Mouse (Mus musculus) naive thymus-derived CD4-positive, alpha-beta T cell, adult 2 months (primary cell): ENCODE results near the gene Kcnma1.
A peak's percentile ranks its signal among the peaks of the same experiment; 100 is the strongest.

Experiments used
- DNase-seq: peaks from one replicate; pipeline ENCODE4 v3.0.0-alpha.2; 2011; ENCODE audit warnings: low read depth

Kcnma1 gene

DNA sequence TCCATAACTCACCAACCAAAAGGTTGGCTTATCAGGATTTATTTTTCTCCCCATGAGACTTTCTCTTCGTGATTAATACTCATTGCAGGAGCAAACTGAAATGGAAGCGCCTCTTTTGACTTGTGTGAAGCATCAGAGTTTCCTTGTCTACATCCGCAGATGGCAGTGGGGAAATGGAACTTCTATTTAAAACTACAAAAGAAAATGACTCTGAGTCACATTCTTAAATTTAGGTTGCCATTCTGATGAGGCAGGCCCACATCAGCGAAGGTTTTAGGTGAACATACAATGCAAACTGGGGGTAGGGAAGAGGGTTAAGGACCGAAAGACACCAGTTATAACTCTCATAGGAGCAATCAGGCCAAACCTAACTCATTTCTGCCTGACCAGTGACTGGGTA is 419.7 kb downstream of the Kcnma1 start:
- DNase-seq, result no peak

DNA sequence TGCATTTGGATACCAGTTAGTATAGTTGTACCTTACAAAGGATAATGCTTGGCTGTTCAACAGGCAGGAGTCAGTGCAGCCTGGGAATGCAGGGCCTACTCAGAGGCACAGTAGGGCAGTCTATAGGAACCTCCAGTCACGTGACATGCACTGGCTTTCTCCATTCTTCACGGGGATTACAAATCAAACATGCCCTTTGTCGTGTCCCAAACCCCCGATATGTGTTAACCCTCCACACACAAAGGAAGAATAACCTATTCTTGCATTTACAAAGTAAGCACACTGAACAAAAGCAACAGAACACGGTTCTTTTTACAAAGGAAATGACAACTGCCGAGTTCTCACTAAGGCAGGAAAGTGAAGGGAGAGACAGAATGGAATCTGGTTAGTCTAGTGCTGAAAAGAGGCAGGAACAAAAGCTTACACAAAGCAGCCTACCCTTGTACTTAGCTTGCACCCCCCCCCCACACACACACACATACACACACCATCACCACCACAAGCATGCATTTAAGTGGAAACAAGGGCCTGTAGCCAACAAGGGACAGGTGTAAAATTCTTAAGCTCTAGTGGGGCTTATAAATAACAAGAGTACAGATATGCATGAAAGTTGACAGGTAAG is 421.4 kb downstream of the Kcnma1 start:
- no peak for DNase-seq

DNA sequence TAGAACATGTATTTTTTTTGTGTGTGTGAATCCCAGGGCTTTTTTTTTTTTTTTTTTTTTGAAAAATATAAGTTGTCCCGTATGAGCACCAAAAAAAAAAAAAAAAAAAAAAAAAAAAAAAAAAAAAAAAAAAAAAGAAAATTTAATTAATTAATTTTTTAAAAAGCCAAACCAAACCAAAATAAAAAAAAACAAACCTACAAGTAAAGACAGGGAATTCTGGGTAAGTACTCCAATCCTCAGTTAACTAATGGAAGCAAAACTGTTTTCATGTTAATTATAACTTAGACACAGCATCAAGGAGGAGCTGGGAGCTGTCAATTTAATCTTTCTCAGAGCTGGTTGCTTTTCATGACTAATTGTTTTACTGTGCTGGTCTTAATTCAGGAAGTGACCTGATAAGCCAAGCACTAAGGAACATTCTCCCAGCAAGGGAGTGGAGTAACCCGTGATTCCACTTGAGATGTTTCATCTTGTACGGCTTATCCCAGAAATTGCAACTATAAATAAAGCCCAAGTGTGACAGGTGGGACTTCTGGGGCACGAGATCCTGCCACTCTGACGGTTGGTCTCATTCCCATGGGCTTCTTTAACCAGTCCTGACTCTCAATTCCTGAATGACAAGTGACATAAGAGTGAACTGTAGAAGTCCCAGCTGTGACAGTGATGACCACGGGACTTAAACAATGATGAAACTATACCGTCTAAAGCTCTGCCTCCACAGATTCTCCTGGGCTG is 424.4 kb downstream of the Kcnma1 start:
- DNase-seq, result no peak

DNA sequence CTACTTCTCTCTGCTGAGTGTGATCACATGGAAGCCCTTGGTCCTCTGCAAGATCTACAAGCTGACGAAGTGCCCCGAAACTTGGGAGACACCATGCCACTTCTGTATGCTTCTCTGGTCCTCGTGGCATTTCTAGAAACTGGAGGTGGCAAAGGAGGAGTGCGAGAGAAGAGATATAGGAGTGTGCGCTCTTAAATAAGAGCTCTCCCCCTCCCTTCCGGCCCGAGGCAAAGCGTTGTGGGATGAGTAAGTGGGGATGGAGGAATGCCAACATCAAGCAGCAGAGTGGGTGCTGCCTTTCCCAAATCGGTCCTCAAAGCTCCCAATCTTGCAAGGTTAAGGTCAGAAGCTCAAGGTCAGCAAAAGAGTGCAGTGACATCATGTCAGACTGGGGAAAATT is 426.8 kb downstream of the Kcnma1 start:
- no peak for DNase-seq

DNA sequence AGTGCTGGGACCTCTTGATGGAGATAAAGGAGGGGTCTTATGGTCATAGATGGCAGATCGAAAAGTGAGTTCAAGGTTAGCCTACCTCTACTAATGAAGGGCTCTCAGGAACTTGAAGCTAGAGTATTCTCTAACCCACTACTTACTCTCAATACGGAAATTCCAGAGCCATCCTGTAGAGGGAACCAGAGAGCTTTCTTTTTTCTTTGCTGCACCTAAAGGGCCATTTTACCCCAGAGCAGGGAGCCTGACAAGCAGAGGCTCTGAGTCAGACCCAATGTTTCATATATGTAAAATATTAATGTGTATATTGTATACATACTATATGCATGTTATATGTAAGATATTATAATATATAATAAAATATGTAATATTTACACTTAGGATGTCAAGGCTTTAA is 431.1 kb downstream of the Kcnma1 start:
- DNase-seq, result peak; percentile 2

DNA sequence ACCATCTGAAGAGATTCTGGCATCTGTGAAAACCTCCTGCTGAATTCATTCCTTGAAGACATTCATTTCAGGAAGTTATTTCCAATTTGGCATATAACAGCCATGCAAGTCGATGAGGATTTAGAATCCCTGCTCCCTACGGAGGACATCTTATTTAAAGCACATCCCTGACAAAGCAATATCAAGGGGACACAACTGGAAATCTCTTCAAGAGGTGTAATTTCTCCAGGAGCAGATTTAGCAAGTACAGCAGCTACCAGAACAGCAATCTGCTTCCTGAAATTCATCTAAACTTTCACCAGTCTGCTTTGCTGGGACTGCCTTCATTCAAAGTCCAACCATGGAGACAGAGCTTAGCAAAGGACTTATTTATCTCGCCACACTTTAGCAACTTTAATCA is 433.0 kb downstream of the Kcnma1 start:
- DNase-seq, result no peak

DNA sequence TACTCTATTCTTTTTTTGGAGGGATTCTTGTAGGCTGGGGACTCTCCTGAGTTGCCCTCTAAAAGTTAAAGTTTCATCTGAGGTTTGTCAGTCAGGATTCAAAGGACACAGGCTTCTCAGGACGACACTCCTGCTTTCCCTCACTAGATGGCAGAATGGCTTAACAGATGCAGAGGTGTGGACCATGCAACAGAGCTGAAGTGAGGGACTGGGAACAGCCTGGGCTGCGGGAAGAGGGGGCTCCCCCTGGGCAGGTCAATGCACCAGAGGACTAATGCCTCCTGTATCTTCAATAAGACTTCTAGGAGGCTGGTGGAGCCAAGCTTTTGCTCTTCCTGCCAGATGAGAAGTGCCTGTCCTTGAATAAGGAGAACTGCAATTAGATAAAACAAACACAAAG is 438.3 kb downstream of the Kcnma1 start:
- no peak for DNase-seq

DNA sequence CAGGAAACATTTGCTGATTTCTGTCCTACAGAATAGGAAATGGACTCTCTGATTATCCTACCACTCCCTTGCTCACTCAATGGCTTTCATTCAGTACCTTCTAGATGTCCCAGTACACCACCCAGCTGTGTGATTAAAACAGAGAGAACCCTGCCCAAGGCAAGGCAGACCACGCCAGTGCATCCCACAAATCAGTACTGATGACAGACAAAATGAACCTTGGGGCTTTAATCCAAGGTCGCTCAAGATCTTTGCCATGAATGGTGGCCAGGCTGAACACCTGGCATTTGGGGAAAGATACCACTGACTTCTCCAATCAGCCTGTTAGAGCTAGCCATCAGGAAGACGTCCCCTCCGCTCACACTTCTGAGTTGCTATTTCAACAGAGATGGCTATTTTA is 440.2 kb downstream of the Kcnma1 start:
- DNase-seq, result no peak

DNA sequence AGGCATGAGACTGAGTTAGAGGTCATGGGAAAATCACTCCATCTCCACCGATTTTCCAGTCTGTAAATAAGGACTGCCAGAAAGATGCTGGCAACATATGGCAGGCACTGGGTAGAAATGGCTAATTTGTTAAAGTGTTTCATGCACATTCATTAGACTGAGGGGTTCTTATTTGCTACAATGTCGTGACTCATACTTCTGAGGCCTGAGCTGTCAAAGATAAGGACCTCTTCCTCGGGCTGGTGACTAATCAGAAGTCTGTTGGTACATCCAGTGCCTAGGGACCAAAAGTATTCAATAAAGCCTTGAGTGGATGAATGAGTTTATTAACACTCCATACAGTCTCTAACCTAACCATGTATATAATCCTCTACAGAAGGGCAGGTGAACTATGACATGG is 440.9 kb downstream of the Kcnma1 start:
- DNase-seq, result no peak

DNA sequence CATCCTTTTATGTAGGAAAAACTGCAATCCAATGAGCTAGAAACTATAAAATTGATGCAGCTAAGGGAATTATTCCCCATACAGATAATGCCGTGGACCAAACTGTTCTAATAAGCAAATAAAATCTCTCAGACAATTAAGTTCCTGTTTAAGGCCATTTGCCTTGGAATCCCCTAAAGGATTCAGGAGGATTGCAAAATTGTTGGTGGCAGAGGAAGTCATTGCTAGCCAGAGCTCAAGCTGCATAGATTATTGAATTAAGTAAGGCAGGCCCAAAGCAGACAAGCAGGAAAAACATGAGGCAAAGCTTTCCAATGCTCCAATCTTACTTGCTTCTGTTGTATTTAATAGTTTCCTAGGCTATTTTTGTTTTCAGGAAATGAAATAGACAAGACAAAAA is 441.5 kb downstream of the Kcnma1 start:
- DNase-seq, result no peak

DNA sequence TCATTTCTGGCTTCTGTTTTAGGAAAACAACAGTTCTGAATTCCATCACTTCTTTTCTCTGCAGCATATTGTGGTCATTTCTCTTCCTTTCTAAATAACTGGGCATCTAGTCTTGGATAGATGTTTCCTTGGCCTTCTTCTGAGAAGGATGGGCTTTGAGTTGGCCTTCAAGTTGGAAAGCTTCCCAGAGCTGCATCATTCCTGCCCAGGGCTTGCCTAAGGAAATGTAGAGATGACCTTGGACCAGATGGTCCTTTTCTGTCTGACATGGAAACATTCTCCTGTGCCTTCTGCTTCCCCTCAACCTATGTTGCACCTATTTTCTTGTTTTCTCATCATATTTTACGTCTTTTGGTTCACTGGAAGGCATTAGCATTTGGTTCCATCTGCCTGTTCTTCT is 444.0 kb downstream of the Kcnma1 start:
- no peak for DNase-seq

DNA sequence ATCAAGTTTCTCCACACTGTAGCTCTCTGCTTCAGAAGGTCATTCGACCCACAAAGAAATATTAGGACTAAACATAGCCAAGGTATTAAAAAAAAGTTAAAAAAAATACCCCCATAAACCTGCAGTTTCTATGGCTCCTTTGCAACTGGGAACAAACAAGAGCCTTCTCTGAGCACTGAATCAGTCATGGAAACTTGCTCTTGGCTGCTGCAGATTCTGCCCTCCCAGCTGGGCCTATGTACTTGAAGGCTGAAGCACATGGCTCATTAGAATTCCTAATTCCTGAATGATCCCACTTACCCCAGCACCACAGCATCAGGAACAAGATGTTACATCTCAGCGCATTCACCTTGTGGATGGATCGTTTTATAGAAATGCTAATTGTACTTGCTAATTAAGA is 448.4 kb downstream of the Kcnma1 start:
- DNase-seq, result no peak

DNA sequence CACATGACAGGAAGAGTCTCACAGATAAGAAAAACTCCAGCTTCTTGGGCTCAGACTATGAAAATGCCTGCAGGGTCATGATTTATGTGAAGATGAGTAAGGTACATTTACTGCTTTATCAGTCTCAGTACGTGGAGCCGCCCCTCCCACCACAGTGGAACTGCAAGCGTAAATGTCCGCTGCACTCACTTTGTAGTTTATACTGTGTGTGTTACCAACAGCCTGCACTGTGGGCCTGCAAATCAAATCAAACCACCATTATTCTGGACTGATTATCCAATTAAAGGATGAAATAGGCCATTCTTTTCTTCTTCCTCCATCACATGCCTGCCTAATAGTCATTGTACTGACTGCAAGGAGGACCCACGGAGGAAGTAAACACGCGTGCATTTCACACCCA is 449.8 kb downstream of the Kcnma1 start:
- no peak for DNase-seq

DNA sequence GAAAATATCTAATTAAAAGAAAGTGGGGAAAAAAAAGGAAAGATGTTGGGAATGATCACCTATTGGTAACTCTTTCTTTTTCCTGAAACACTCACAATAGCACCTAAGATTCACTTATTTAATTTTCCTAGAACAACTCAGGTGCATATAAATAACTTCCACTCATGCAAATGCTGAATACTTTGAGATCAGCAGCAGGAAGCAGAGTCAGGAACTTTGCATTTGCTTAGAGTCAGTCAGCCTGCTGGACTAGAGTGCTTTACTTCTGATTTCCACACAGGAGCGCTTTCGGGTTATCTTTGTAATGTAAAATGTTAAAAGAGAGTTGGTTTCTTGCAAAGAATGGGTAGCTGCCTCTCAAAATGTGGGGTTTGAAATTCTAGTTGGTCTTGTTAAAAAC is 451.1 kb downstream of the Kcnma1 start:
- DNase-seq, result no peak

DNA sequence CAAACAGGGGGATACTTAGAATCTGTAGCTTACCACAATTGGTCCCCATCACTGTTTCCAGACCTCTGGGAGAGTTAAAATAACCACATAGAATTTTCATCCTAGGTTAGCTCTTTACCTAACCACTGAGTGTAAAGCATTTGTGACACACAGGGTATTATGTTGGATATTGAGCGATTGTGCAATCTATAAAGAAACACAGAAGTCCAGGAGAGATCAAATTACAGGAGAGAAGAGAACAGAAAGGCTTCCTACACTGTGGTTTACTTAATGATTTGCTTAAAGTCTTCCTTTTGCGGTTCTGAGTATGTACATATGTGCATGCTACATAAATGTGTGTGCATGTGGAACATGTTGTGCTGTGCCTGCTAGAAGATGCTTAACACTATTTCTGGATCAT is 458.6 kb downstream of the Kcnma1 start:
- no peak for DNase-seq

DNA sequence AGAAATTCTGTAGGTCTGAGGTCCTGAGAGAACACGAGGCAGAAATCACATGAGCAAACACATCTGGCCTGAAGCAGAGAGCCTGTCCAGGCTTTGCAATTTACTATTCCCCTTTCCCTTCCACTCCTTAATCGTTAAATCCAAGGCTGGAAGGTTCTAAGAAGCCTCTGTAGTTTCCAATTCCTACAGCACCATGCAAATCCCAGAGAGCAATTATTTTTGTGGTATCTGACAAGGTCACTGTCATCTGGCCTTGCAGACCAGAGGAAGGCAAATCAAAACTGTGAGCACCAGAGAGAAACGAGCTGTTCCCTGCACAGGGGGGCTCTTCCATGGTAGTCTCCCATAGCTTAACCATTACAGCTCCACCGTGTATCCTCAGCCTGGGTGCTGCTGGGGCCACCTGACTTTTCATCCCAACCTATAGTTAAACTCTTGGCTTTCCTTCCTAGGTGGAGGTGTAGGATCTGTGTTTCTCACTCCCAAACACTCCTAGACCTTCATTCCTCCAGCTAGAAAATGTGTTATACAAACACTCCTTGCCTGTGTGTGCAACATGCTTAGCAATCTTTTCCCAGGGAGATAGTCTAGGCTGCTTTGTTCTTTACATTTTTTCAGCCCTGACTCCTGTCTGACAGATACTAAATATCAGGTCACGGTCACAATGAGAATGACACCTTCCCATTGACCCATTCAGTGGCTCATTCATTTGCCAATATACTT is 461.9 kb downstream of the Kcnma1 start:
- DNase-seq, result no peak

DNA sequence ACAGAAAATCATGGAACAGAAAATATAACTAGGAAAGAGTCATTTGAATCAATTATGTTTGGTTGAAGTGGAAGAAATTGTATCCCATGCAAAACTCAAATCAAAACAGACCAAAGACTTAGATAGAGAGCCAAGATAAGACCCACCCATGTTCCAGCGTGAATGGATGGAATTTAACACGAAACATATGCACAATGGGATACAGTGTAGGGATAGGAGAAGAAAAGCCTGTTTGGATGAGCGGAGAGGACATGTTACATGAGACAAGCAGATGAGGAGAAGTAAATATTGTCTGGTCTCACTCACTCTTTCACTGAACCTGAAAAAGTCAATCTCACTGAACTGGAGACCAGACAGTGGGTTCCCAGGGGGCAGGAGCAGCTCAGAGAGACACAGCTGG is 463.8 kb downstream of the Kcnma1 start:
- no peak for DNase-seq

DNA sequence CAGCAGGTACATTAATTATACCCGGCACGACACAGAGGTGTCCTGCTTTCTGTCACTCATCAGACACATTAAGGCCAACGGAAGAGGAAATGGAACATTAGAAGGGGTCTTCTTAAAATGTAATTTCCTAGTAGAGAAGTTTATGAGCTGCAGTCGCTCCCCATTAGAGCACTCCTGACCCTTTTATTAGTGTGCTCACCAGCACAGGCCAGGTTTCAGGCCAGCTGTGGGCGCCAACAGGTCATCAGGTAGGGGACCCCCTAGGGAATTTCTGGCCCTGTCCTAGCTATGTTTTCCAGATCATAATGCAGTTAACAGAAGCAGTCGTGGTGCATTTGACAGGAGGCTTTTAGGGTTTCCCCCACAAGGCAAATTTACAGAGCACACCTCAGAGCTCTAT is 472.2 kb downstream of the Kcnma1 start:
- no peak for DNase-seq

DNA sequence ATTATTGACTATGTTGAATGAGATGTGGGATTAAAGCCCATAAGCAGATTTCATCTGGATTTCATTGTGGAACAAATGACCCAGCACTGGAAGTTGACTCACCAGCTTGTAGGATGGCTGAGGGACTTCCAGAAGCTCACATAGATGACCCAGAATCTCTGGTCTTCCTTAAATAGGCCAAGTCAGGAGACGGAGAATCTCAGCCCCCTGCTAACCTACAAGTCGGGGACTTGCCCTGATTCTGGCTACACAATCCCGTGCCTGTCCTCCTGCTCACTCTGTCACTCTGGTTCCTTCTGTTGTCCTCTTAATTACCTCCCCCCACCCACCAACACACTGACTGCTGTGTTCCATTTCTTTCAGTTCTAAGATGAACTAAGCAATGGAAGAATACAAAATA is 474.7 kb downstream of the Kcnma1 start:
- no peak for DNase-seq

DNA sequence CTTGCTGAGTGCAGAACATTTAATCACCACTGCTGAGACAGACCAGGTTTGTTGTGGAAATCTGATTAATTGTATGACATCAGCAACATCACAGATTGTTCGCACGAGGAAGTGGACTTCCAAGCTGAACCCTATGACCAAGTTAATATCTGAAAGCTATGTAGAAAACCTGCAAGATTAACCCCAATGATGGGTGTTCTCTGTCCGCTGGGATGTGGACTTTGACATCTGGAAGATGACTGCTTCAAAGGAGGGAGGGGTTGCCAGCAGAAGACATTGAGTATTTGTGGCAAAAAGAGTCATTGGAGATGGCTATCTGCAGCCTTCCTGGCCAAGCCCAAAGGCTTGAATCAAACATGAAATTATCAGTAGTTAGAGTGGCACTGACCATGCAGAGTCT is 480.9 kb downstream of the Kcnma1 start:
- DNase-seq, result no peak

DNA sequence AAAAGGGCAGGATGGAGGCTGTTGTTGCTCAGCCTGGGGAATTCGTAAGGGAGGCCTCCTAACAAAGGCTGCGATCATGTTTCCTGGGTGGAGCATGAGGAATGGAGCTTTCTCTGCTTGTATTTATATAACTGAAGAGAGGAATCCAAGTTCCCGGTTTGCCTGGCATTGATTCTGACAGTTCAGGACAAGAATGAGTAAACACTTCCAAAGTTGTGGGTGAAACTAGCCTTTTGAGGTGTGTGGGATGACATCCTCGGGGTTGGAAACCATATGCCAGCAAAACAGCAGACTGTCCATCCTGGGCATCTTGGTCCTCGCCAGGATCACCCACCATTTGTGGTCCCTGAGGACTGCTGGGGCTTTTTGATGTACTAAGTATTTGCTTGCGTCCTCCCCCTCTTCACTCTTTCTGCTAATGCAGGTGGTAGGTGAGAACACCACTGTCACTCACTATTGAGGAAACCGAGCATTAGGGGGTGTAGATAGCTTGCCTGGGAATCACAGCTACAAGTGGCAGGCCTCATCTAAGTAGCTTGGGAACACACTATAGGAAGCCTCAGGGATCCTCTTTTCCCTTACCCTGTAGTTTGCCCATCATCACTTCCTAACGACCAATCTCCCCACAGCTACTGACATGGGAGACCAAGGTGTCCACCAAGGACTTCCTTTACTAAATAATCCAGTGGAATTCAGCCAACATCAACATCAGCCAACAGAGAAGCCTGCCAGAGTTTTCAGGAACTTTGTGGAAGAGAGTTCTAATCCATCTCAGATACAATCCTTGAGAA is 482.4 kb downstream of the Kcnma1 start:
- DNase-seq, result no peak

DNA sequence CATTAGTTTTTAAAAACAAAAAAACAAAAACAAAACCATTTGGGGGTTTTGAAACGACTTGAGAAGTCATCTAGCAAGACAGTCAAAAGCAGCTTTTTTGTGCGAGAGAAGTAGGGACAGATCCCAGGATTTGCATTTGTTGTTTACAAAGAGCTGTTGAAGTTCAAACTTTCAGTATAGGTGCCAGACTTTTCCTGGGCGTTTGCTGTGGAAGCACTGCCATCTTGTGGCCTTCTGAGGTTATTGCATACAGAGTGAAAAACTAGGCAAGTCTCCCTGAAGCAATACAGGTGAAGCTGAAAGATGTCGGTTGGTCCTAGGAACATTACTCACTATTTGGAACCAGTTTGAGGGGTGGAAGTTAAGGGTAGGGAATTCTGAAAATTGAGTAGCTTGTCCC is 484.6 kb downstream of the Kcnma1 start:
- peak; percentile 49 for DNase-seq

DNA sequence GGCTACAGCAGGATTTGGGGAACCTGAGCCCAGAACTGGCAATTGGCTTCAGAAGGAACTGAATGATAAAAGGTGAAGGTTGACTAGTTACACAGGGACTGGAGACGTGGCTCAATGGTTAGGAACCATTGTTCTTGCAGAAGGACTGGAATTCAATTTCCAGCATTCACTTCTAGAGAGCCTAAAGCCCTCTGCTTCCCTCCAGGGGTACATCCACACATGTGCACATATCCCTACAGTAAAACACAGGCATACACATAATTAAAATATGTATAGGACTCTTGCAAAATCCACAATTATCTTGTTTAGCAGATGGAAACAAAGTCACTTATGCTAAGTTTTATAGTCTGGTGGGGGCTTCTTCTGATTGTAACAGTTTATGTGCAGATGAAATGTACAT is 485.1 kb downstream of the Kcnma1 start:
- DNase-seq, result no peak
